Mouse (Mus musculus) adrenal gland, postnatal 14 days (tissue): ENCODE measurements at regions not wholly inside any gene's neighbourhood (a gene's known extent, or its start where the extent isn't known, plus 50 kb on each side); places are given as distances from the start of the nearest gene placed in this dataset.

Source experiments
- DNase-seq: peaks from one replicate; pipeline ENCODE4 v3.0.0; 2021; ENCODE audit warnings: mixed read lengths

- DNase-seq: no peak
Measured at GRCm38 (mm10) chr10:65244527-65244926, 1154.5 kb upstream of the Lrrtm3 start.

- DNase-seq: no peak
Measured at GRCm38 (mm10) chr10:65224130-65224529, 1134.1 kb upstream of the Lrrtm3 start.

- DNase-seq: no peak
Measured at GRCm38 (mm10) chr10:65221181-65221580, 1131.1 kb upstream of the Lrrtm3 start.

- no peak for DNase-seq
Measured at GRCm38 (mm10) chr10:65219251-65219650, 1129.2 kb upstream of the Lrrtm3 start.

GRCm38 (mm10) chr10:65216226-65216625, 1126.1 kb upstream of the Lrrtm3 start:
- DNase-seq: no peak

GRCm38 (mm10) chr10:65215206-65215605, 1125.1 kb upstream of the Lrrtm3 start:
- no peak for DNase-seq

- DNase-seq: no peak
Measured at GRCm38 (mm10) chr10:65183659-65184058, 1093.6 kb upstream of the Lrrtm3 start.

GRCm38 (mm10) chr10:65182597-65182996, 1092.5 kb upstream of the Lrrtm3 start:
- DNase-seq: no peak

- no peak for DNase-seq
Measured at GRCm38 (mm10) chr10:65179101-65179500, 1089.0 kb upstream of the Lrrtm3 start.

GRCm38 (mm10) chr10:65154131-65154530, 1064.1 kb upstream of the Lrrtm3 start:
- DNase-seq: no peak

GRCm38 (mm10) chr10:65124940-65125610, 1035.0 kb upstream of the Lrrtm3 start:
- DNase-seq: no peak

- no peak for DNase-seq
Measured at GRCm38 (mm10) chr10:65118212-65118611, 1028.1 kb upstream of the Lrrtm3 start.

- no peak for DNase-seq
Measured at GRCm38 (mm10) chr10:65114586-65114985, 1024.5 kb upstream of the Lrrtm3 start.

GRCm38 (mm10) chr10:65110729-65111128, 1020.7 kb upstream of the Lrrtm3 start:
- DNase-seq: no peak

GRCm38 (mm10) chr10:65107413-65107812, 1017.3 kb upstream of the Lrrtm3 start:
- DNase-seq: no peak

- peak; percentile 13 for DNase-seq
Measured at GRCm38 (mm10) chr10:65084446-65084845, 994.4 kb upstream of the Lrrtm3 start.

- no peak for DNase-seq
Measured at GRCm38 (mm10) chr10:65081638-65082037, 991.6 kb upstream of the Lrrtm3 start.

GRCm38 (mm10) chr10:65058086-65058485, 968.0 kb upstream of the Lrrtm3 start:
- DNase-seq: no peak
